Mouse (Mus musculus) bone marrow, adult 2 months (tissue): ENCODE data around the gene Stx16.

ENCODE experiments used
- CTCF ChIP-seq: fragments of 200-500 bp; IDR thresholded peaks from 2 replicates; pipeline ENCODE4 v1.5.1; 2011; ENCODE audit warnings: low read length, control low read depth; ENCODE audit not compliant: control insufficient read depth, insufficient read depth
- POLR2A ChIP-seq: fragments of 200-500 bp; IDR thresholded peaks from 2 replicates; pipeline ENCODE4 v1.6.1; 2011; ENCODE audit warnings: low read depth, mild to moderate bottlenecking, control low read depth, low read length, borderline replicate concordance; ENCODE audit not compliant: control insufficient read depth

DNA sequence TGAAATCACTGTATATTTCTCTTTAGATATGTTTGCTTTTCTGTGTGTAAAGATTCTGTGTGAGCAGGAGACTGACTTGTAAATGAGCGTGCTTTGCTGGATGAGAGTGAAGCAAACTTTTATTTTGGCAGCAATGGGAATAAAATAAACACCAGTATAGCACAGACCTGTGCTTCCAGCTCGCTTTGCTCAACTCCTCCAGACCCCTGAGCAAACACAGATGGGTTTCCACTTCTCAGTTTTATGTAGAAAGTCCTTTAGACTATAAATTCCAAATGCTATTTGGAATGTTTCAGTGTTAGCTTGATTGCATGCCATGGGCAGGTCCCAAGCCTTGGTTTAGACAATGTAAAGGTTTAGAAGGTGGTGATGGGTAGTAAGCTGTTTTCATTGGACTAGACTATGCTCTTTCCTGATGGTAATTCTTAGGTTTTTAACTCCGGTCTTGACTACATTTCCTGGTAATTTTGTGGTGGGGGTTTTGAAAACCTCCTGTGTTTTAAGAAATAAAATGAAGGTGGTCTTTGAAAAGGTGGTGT lies 6.3 kb downstream of the Stx16 start:
- TF ChIP-seq CTCF (no peak), POLR2A (no peak)
